Mouse (Mus musculus) embryonic facial prominence, embryonic 11.5 days (tissue): Measurements from ENCODE around the gene Lrrc8b. TPM values are rescaled to one million over a fixed set of nuclear protein-coding genes. Genes with fewer than 3 reads are reported as not detected.

Experiments
- ATAC-seq: fragments of 200-750 bp; cut with Nextera tagmentation; replicated peaks from 2 replicates; pipeline ENCODE4 v1.8.0; 2017; ENCODE audit warnings: low read depth; ENCODE audit not compliant: insufficient number of reproducible peaks, low FRiP score, low TSS enrichment
- DNase-seq: peaks from one replicate; pipeline ENCODE4 v3.0.0-alpha.2; 2015; ENCODE audit warnings: low spot score
- H3K27ac ChIP-seq: fragments of 300-500 bp; sonication (generic); replicated peaks from 2 replicates; pipeline ENCODE4 v1.5.1; 2014; ENCODE audit warnings: mild to moderate bottlenecking, low read depth, low read length, control low read depth
- H3K27me3 ChIP-seq: fragments of 300-500 bp; sonication (generic); 2 replicates; pipeline ENCODE4 v1.6.1; 2014; ENCODE audit warnings: mild to moderate bottlenecking, low read length, moderate library complexity, mixed read lengths; ENCODE audit not compliant: control insufficient read depth, insufficient read depth
- H3K36me3 ChIP-seq: fragments of 300-500 bp; sonication (generic); replicated peaks from 2 replicates; pipeline ENCODE4 v1.6.1; 2014; ENCODE audit warnings: low read depth, mild to moderate bottlenecking, low read length, moderate library complexity, mixed read lengths; ENCODE audit not compliant: control insufficient read depth, insufficient read depth
- H3K4me1 ChIP-seq: fragments of 300-500 bp; sonication (generic); 2 replicates; pipeline ENCODE4 v1.6.1; 2014; ENCODE audit warnings: low read length, mixed read lengths; ENCODE audit not compliant: control insufficient read depth, insufficient read depth
- H3K4me2 ChIP-seq: fragments of 300-500 bp; sonication (generic); 2 replicates; pipeline ENCODE4 v1.6.1; 2014; ENCODE audit warnings: low read depth, mild to moderate bottlenecking, control low read depth, low read length, moderate library complexity
- H3K4me3 ChIP-seq: fragments of 300-500 bp; sonication (generic); 2 replicates; pipeline ENCODE4 v1.5.1; 2014; ENCODE audit warnings: low read depth, low read length, control low read depth
- H3K9ac ChIP-seq: fragments of 300-500 bp; sonication (generic); replicated peaks from 2 replicates; pipeline ENCODE4 v1.6.1; 2014; ENCODE audit warnings: mild to moderate bottlenecking, control low read depth, low read length
- H3K9me3 ChIP-seq: fragments of 300-500 bp; sonication (generic); replicated peaks from 2 replicates; pipeline ENCODE4 v1.6.1; 2016; ENCODE audit warnings: mild to moderate bottlenecking, low read length, inconsistent platforms, mixed read lengths; ENCODE audit not compliant: control insufficient read depth
- WGBS: fragments of 180-500 bp; shearing (Covaris S2); extraction: QIAGEN DNeasy Blood & Tissue Kit; methylation state at CpG from one replicate; pipeline ENCODE4 v1.1.7; 2014; 5-methylcytosine and 5-hydroxymethylcytosine counted together
- polyA plus RNA-seq: library from polyadenylated mRNA; unstranded; fragments of >200 nt; fragmentation: Nextera tagmentation; extraction: Ambion mirVana; gene quantifications from 2 replicates; pipeline ENCODE4 v1.2.1, GENCODE M21; 2014

The Lrrc8b gene
- polyA plus RNA-seq, 1 experiment from 2014 or later, result 7.6 TPM

DNA sequence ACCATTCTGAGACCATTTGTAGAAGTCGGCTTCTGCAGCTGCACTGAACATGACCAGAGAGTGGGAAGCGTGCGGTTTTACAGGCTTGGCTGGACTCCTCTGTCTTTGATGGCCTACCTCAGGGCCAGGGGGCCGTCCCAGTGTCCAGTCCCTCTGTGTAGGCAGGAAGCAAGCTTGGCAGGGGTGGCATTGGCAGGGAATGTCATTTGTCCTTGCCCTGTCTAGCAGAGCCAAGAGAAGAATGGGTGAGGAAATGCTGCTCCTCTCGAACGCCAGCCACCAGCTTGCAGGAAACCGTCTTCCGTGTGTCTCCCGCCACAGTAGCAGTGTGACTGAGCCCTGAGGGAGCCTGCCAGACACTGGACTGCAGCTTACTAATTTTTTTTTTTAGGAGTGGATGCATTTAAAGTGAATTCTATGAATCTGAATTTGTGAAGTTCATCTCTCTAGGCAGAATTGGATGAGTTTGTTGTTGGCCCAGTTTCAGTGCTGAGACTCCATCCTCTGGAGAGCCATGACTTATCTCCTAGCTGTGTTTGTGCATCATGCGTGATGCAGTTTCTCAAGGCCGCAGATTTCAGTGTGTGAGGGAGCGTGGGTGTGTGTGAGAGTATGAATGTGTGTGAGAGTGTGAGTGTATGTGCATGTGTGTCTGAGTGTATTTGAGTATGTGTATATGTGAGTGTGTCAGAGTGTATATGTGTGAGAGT is 12.8 kb downstream of the Lrrc8b start:
- DNase-seq (no peak), ATAC-seq (no peak)
- H3K9ac ChIP-seq, result no peak overlapping the region
- no peak overlapping the region for H3K4me2 ChIP-seq
- WGBS, result 78% methylated on average over 12 of the region's 12 CpGs
- H3K9me3 ChIP-seq, result no peaks in the 10 kb centered on the region
- H3K4me3 ChIP-seq, result no peak overlapping the region
- H3K4me1 ChIP-seq, result no peaks in the 10 kb centered on the region
- H3K36me3 ChIP-seq, result no peaks in the 10 kb centered on the region
- H3K27ac ChIP-seq, result no peak overlapping the region
- H3K27me3 ChIP-seq, result no peaks in the 10 kb centered on the region

DNA sequence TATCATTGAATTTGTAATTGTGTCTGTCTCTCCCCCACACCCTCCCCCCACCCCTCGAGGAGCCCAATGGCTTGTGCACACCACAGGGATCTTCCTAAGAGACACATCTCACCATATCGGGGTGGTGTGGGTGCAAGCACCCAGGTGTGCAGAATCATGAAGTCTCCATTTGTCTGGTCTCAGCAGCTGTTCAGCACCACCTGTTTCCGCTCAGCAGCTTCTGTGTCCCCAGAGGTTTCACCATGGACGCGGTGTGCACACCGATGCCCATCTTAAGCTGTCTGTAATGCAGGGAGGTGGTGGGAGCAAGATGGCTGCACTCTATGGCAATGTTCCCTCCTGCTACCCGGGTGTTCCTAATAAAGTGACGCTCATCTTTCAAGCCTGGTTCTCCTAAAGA is 14.6 kb downstream of the Lrrc8b start:
- Histone ChIP-seq H3K4me3 (no peak overlapping the region), H3K4me2 (no peak overlapping the region), H3K4me1 (no peaks in the 10 kb centered on the region), H3K36me3 (no peaks in the 10 kb centered on the region), H3K27ac (no peak overlapping the region), H3K9ac (no peak overlapping the region), H3K27me3 (no peaks in the 10 kb centered on the region), H3K9me3 (no peaks in the 10 kb centered on the region)
- no peak for ATAC-seq
- WGBS, result 89% methylated on average over 8 of the region's 8 CpGs
- DNase-seq, result no peak

DNA sequence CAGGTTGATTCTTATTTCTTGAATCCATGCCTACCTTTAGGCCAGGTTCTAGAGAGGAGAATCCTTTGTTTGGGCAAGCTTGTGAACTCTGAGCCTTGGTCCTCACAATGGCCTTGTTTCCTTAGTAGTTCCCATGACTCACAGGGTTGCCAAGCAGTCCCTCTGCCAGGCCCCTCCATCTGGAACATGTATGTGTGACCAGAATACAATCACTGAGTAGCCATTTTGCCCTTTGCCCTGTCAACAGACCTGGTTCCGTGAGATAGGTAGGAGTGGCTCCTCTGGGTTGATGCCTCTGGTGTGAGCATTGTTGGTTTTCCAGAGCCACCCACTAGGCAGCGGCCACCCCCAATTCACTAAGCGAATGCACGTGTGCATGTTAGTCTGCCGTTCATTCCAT is 24.0 kb downstream of the Lrrc8b start:
- WGBS, result 90% methylated on average over 5 of the region's 5 CpGs

GRCm38 (mm10) chr5:105440992-105441535 is 25.5 kb downstream of the Lrrc8b start:
- Histone ChIP-seq H3K27ac (no peak overlapping the region), H3K36me3 (no peaks in the 10 kb centered on the region), H3K27me3 (no peaks in the 10 kb centered on the region), H3K4me1 (no peaks in the 10 kb centered on the region), H3K9ac (no peak overlapping the region), H3K9me3 (no peaks in the 10 kb centered on the region), H3K4me3 (no peak overlapping the region), H3K4me2 (no peak overlapping the region)
- no peak for DNase-seq
- no peak for ATAC-seq
- WGBS, result 86% methylated on average over 9 of the region's 9 CpGs

More for the DNA sequence above, 24.0 kb downstream of the Lrrc8b start:
- H3K27ac ChIP-seq, result no peak overlapping the region
- no peaks in the 10 kb centered on the region for H3K9me3 ChIP-seq
- H3K36me3 ChIP-seq, result no peaks in the 10 kb centered on the region
- H3K4me2 ChIP-seq, result no peak overlapping the region
- no peak overlapping the region for H3K4me3 ChIP-seq
- no peak for ATAC-seq
- no peaks in the 10 kb centered on the region for H3K4me1 ChIP-seq
- no peak for DNase-seq
- no peaks in the 10 kb centered on the region for H3K27me3 ChIP-seq
- no peak overlapping the region for H3K9ac ChIP-seq

DNA sequence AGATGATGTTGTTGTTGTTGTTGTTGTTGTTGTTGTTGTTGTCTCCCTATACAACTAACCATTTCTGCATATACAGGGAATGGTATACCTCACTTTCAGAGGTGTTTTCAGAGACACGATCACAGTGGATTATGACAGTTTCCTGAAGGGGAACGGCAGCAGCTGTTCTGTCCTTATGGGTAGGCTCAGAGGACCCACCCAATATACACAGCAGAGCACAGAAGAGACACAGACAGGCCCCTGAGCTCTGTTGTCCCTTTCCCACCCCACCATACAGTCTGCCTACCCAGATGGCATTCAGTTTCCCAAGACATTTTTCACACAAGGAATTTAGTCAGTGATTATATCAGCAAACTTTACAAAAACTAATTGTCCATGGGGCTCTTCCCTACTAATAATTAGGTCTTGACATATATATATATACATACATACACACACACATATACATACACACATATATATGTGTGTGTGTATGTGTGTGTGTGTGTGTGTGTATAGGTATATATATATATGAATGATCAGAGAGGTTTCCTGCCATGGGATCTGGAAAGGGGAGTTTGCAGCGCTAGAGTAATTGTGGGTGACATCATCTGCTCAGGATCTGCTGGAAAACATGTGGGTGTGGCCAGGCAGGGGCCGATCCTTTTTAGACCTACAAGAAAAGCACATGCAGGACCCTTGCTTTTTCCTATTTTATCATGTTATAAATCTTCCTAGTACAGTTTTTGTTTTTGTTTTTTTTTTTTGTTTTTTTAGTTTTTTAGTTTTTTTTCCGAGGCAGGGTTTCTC is 26.8 kb downstream of the Lrrc8b start:
- Histone ChIP-seq H3K9me3 (no peaks in the 10 kb centered on the region), H3K4me2 (no peak overlapping the region), H3K36me3 (no peaks in the 10 kb centered on the region), H3K27ac (no peak overlapping the region), H3K27me3 (no peaks in the 10 kb centered on the region), H3K4me1 (no peaks in the 10 kb centered on the region), H3K9ac (no peak overlapping the region), H3K4me3 (no peak overlapping the region)
- no peak for DNase-seq
- 85% methylated on average over 5 of the region's 5 CpGs for WGBS
- ATAC-seq, result no peak

DNA sequence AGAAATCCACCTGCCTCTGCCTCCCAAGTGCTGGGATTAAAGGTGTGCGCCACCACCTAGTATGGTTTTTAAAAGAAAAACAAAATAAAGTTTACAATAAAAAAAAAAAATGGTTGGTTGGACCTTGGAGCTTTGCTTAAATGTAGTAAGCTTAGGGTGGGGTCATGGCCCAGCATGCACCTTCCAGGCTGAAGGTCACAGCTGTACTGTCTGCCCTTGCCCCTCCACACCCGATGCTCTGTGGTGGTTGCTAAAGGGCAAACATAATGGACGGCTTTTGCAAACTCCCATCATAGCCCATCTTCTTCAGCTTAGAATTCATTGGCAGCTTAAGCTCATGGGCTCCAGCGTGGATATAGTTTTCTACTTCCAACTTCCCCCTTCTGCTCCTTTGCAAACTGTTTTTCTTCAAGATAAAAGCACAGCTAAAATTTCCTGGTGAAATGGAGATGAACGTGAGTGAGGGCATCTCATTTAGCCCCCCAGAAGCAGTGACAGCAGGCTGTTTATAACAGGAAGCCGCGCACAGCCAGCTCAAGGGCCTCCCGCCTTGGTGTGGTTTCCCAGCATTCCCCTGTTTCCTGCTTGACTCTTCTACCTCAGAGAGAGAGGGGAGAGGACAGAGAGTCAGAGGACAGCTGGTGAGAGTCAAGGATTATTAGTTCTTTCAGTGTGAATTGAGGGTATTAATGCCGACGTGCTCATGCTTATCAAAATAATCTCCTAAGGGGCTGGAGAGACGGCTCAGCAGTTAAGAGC is 27.7 kb downstream of the Lrrc8b start:
- DNase-seq, result no peak
- WGBS, result 66% methylated on average over 11 of the region's 11 CpGs

GRCm38 (mm10) chr5:105445686-105446085 is 30.1 kb downstream of the Lrrc8b start:
- 76% methylated on average over 6 of the region's 6 CpGs for WGBS
- no peak for ATAC-seq

More for the DNA sequence above, 27.7 kb downstream of the Lrrc8b start:
- Histone ChIP-seq H3K9me3 (no peaks in the 10 kb centered on the region), H3K27me3 (no peaks in the 10 kb centered on the region), H3K9ac (no peak overlapping the region), H3K4me3 (no peak overlapping the region), H3K36me3 (no peaks in the 10 kb centered on the region), H3K4me2 (no peak overlapping the region), H3K4me1 (no peaks in the 10 kb centered on the region), H3K27ac (no peak overlapping the region)
- no peak for ATAC-seq

More at GRCm38 (mm10) chr5:105445686-105446085, 30.1 kb downstream of the Lrrc8b start:
- Histone ChIP-seq H3K27me3 (no peaks in the 10 kb centered on the region), H3K9ac (no peak overlapping the region), H3K36me3 (no peaks in the 10 kb centered on the region), H3K4me2 (no peak overlapping the region), H3K4me1 (no peaks in the 10 kb centered on the region), H3K27ac (no peak overlapping the region), H3K9me3 (no peaks in the 10 kb centered on the region), H3K4me3 (no peak overlapping the region)
- no peak for DNase-seq
